Mouse (Mus musculus): ENCODE data around the gene Nfe2l3. TPM values are rescaled to one million over a fixed set of nuclear protein-coding genes. Genes with fewer than 3 reads are reported as not detected.
"Not testable (repeated sequence)": the region's sequence is repeated elsewhere in the genome, so short reads cannot be mapped to it uniquely, and the experiment has no call there.

Nfe2l3 gene
- polyA plus RNA-seq, 1 experiment from 2014 or later = 1.3 TPM

- Histone ChIP-seq H3K27ac (replicated peaks) (peak overlapping the region; percentile 100), H3K9me3 (replicated peaks) (no peaks in the 10 kb centered on the region), H3K36me3 (peaks cover 64% of the 10 kb centered on the region), H3K4me3 (peak overlapping the region; percentile 97), H3K27me3 (ENCODE audit: low read depth, poor library complexity, severe bottlenecking) (no peaks in the 10 kb centered on the region), H3K4me1 (peaks cover 21% of the 10 kb centered on the region)
- 62% methylated on average over 4 of the region's 4 CpGs for WGBS
- no peak for DNase-seq (ENCODE audit: low spot score)
Observed at GRCm38 (mm10) chr6:51472213-51472612, 39.7 kb downstream of the Nfe2l3 start.

- Histone ChIP-seq H3K9me3 (replicated peaks) (no peaks in the 10 kb centered on the region), H3K4me1 (no peaks in the 10 kb centered on the region; the same call in 1 of the 2 replicates), H3K27me3 (ENCODE audit: low read depth, poor library complexity, severe bottlenecking) (no peaks in the 10 kb centered on the region), H3K36me3 (peaks cover 89% of the 10 kb centered on the region), H3K27ac (replicated peaks) (no peak overlapping the region), H3K4me3 (no peak overlapping the region)
- no peak for DNase-seq (ENCODE audit: low spot score)
- WGBS = 94% methylated on average over 4 of the region's 4 CpGs
Observed at GRCm38 (mm10) chr6:51479136-51479731, 46.8 kb downstream of the Nfe2l3 start.

- Histone ChIP-seq H3K27me3 (ENCODE audit: low read depth, poor library complexity, severe bottlenecking) (no peaks in the 10 kb centered on the region), H3K4me3 (no peak overlapping the region), H3K9me3 (replicated peaks) (no peaks in the 10 kb centered on the region), H3K27ac (replicated peaks) (no peak overlapping the region), H3K36me3 (peaks cover 73% of the 10 kb centered on the region), H3K4me1 (no peaks in the 10 kb centered on the region)
- WGBS = 96% methylated on average over 8 of the region's 8 CpGs
- no peak for DNase-seq (ENCODE audit: low spot score)
Observed at GRCm38 (mm10) chr6:51481548-51481947, 49.1 kb downstream of the Nfe2l3 start.

GRCm38 (mm10) chr6:51483861-51484260, 51.4 kb downstream of the Nfe2l3 start:
- WGBS = 94% methylated on average over 3 of the region's 3 CpGs
- DNase-seq (ENCODE audit: low spot score) = peak; percentile 8
- no peak overlapping the region for H3K27ac ChIP-seq (replicated peaks)
- no peaks in the 10 kb centered on the region for H3K4me1 ChIP-seq
- H3K9me3 ChIP-seq (replicated peaks) = no peaks in the 10 kb centered on the region; the same call in 1 of the 2 replicates
- H3K4me3 ChIP-seq = no peak overlapping the region
- no peaks in the 10 kb centered on the region for H3K27me3 ChIP-seq (ENCODE audit: low read depth, poor library complexity, severe bottlenecking)
- H3K36me3 ChIP-seq = peaks cover 50% of the 10 kb centered on the region

GRCm38 (mm10) chr6:51484556-51484955, 52.1 kb downstream of the Nfe2l3 start:
- not testable (repeated sequence) for H3K27ac ChIP-seq (replicated peaks); H3K9me3 ChIP-seq (replicated peaks); H3K27me3 ChIP-seq (ENCODE audit: low read depth, poor library complexity, severe bottlenecking); H3K4me1 ChIP-seq; H3K4me3 ChIP-seq
- peak; percentile 10 for DNase-seq (ENCODE audit: low spot score)
- 88% methylated on average over 8 of the region's 8 CpGs for WGBS
- peaks cover 43% of the 10 kb centered on the region for H3K36me3 ChIP-seq

- no peaks in the 10 kb centered on the region for H3K27me3 ChIP-seq (ENCODE audit: low read depth, poor library complexity, severe bottlenecking)
- H3K36me3 ChIP-seq = peaks cover 32% of the 10 kb centered on the region
- no peaks in the 10 kb centered on the region; the same call in 1 of the 2 replicates for H3K4me1 ChIP-seq
- no peaks in the 10 kb centered on the region; the same call in 1 of the 2 replicates for H3K9me3 ChIP-seq (replicated peaks)
- peak; percentile 7 for DNase-seq (ENCODE audit: low spot score)
- WGBS = 61% methylated on average over 2 of the region's 2 CpGs
- no peak overlapping the region for H3K27ac ChIP-seq (replicated peaks)
- no peak overlapping the region for H3K4me3 ChIP-seq
Observed at GRCm38 (mm10) chr6:51485646-51486045, 53.2 kb downstream of the Nfe2l3 start.

- Histone ChIP-seq H3K4me1 (no peaks in the 10 kb centered on the region; the same call in 1 of the 2 replicates), H3K9me3 (replicated peaks) (no peaks in the 10 kb centered on the region; the same call in 1 of the 2 replicates), H3K27ac (replicated peaks) (no peak overlapping the region), H3K27me3 (ENCODE audit: low read depth, poor library complexity, severe bottlenecking) (no peaks in the 10 kb centered on the region), H3K4me3 (no peak overlapping the region), H3K36me3 (peaks cover 26% of the 10 kb centered on the region)
- 77% methylated on average over 7 of the region's 7 CpGs for WGBS
- DNase-seq (ENCODE audit: low spot score) = no peak
Observed at GRCm38 (mm10) chr6:51486076-51486710, 53.7 kb downstream of the Nfe2l3 start.

GRCm38 (mm10) chr6:51486731-51487130, 54.3 kb downstream of the Nfe2l3 start:
- WGBS = 93% methylated on average over 5 of the region's 5 CpGs
- no peaks in the 10 kb centered on the region; the same call in 1 of the 2 replicates for H3K4me1 ChIP-seq
- H3K27ac ChIP-seq (replicated peaks) = no peak overlapping the region

GRCm38 (mm10) chr6:51489787-51490186, 57.3 kb downstream of the Nfe2l3 start:
- 71% methylated on average over 2 of the region's 2 CpGs for WGBS
- Histone ChIP-seq H3K9me3 (replicated peaks) (no peaks in the 10 kb centered on the region; the same call in 1 of the 2 replicates), H3K4me3 (no peak overlapping the region), H3K27ac (replicated peaks) (no peak overlapping the region), H3K4me1 (no peaks in the 10 kb centered on the region; the same call in 1 of the 2 replicates), H3K27me3 (ENCODE audit: low read depth, poor library complexity, severe bottlenecking) (no peaks in the 10 kb centered on the region), H3K36me3 (peaks cover under 1% of the 10 kb centered on the region)
- DNase-seq (ENCODE audit: low spot score) = no peak

More at GRCm38 (mm10) chr6:51486731-51487130, 54.3 kb downstream of the Nfe2l3 start:
- Histone ChIP-seq H3K27me3 (ENCODE audit: low read depth, poor library complexity, severe bottlenecking) (no peaks in the 10 kb centered on the region), H3K9me3 (replicated peaks) (no peaks in the 10 kb centered on the region; the same call in 1 of the 2 replicates), H3K4me3 (no peak overlapping the region), H3K36me3 (peaks cover 21% of the 10 kb centered on the region)
- DNase-seq (ENCODE audit: low spot score) = no peak

GRCm38 (mm10) chr6:51497321-51498111, 65.0 kb downstream of the Nfe2l3 start:
- WGBS = 78% methylated on average over 8 of the region's 8 CpGs
- no peak overlapping the region for H3K4me3 ChIP-seq
- no peak for DNase-seq (ENCODE audit: low spot score)

GRCm38 (mm10) chr6:51505671-51506070, 73.2 kb downstream of the Nfe2l3 start:
- DNase-seq (ENCODE audit: low spot score) = no peak
- no peaks in the 10 kb centered on the region for H3K27me3 ChIP-seq (ENCODE audit: low read depth, poor library complexity, severe bottlenecking)
- WGBS = 68% methylated on average over 1 of the region's 1 CpGs
- no peaks in the 10 kb centered on the region for H3K36me3 ChIP-seq
- H3K9me3 ChIP-seq (replicated peaks) = no peaks in the 10 kb centered on the region
- H3K27ac ChIP-seq (replicated peaks) = no peak overlapping the region
- peaks cover 9% of the 10 kb centered on the region; the same call in 1 of the 2 replicates for H3K4me1 ChIP-seq
- no peak overlapping the region for H3K4me3 ChIP-seq

More at GRCm38 (mm10) chr6:51497321-51498111, 65.0 kb downstream of the Nfe2l3 start:
- no peaks in the 10 kb centered on the region for H3K36me3 ChIP-seq
- H3K27me3 ChIP-seq (ENCODE audit: low read depth, poor library complexity, severe bottlenecking) = no peaks in the 10 kb centered on the region
- no peak overlapping the region for H3K27ac ChIP-seq (replicated peaks)
- H3K4me1 ChIP-seq = no peaks in the 10 kb centered on the region
- H3K9me3 ChIP-seq (replicated peaks) = no peaks in the 10 kb centered on the region

GRCm38 (mm10) chr6:51507556-51507955, 75.1 kb downstream of the Nfe2l3 start:
- H3K36me3 ChIP-seq = no peaks in the 10 kb centered on the region
- DNase-seq (ENCODE audit: low spot score) = no peak
- no peak overlapping the region for H3K27ac ChIP-seq (replicated peaks)
- H3K9me3 ChIP-seq (replicated peaks) = no peaks in the 10 kb centered on the region
- peaks cover 9% of the 10 kb centered on the region; the same call in 1 of the 2 replicates for H3K4me1 ChIP-seq
- no peak overlapping the region for H3K4me3 ChIP-seq
- no peaks in the 10 kb centered on the region for H3K27me3 ChIP-seq (ENCODE audit: low read depth, poor library complexity, severe bottlenecking)
- 75% methylated on average over 2 of the region's 2 CpGs for WGBS

All from midbrain, embryonic 10.5 days (tissue).